Mouse (Mus musculus) heart, embryonic 14.5 days (tissue): ENCODE measurements around the gene Gm49333. TPM values are rescaled to one million over a fixed set of nuclear protein-coding genes. Genes with fewer than 3 reads are reported as not detected.

Experiments
- ATAC-seq: fragments of 200-750 bp; cut with Nextera tagmentation; 2 replicates; pipeline ENCODE4 v1.8.0; 2017; ENCODE audit warnings: low read depth, moderate TSS enrichment; ENCODE audit not compliant: insufficient number of reproducible peaks, insufficient read depth, low FRiP score
- H3K27ac ChIP-seq, 2 experiments: fragments of 200-500 bp in 1 of 2; fragments of 300-500 bp in 1 of 2; sonication (generic) in 1 of 2; replicated peaks in 1 of 2; 2 replicates each; pipeline ENCODE4 v1.5.1; 2012 to 2014; ENCODE audit warnings: low read depth in 2 of 2, low read length in 2 of 2, control low read depth in 1 of 2, mild to moderate bottlenecking in 1 of 2, mixed read lengths in 1 of 2; ENCODE audit not compliant: control insufficient read depth in 1 of 2, insufficient read depth in 1 of 2
- H3K27me3 ChIP-seq: fragments of 300-500 bp; sonication (generic); 2 replicates; pipeline ENCODE4 v1.6.1; 2014; ENCODE audit warnings: mild to moderate bottlenecking, low read length, control low read depth; ENCODE audit not compliant: control insufficient read depth, insufficient read depth
- H3K36me3 ChIP-seq: fragments of 300-500 bp; sonication (generic); 2 replicates; pipeline ENCODE4 v1.6.1; 2014; ENCODE audit warnings: mild to moderate bottlenecking, control low read depth, low read length, mixed read lengths; ENCODE audit not compliant: control insufficient read depth, insufficient read depth
- H3K4me1 ChIP-seq, 2 experiments: fragments of 200-500 bp in 1 of 2; fragments of 300-500 bp in 1 of 2; sonication (generic) in 1 of 2; 2 replicates each; pipeline ENCODE4 v1.6.1; 2012 to 2014; ENCODE audit warnings: low read length in 2 of 2, control low read depth in 1 of 2, mixed read lengths in 1 of 2; ENCODE audit not compliant: control insufficient read depth in 2 of 2, insufficient read depth in 2 of 2
- H3K4me2 ChIP-seq: fragments of 300-500 bp; sonication (generic); 2 replicates; pipeline ENCODE4 v1.6.1; 2014; ENCODE audit warnings: mild to moderate bottlenecking, low read length
- H3K4me3 ChIP-seq, 2 experiments: fragments of 200-500 bp in 1 of 2; fragments of 300-500 bp in 1 of 2; sonication (generic) in 1 of 2; 2 replicates each; pipeline ENCODE4 v1.5.1; 2012 to 2014; ENCODE audit warnings: low read length in 2 of 2, mild to moderate bottlenecking in 2 of 2, control low read depth in 1 of 2, low read depth in 1 of 2, moderate library complexity in 1 of 2; ENCODE audit not compliant: control insufficient read depth in 1 of 2, insufficient read depth in 1 of 2
- H3K9ac ChIP-seq: fragments of 300-500 bp; sonication (generic); 2 replicates; pipeline ENCODE4 v1.6.1; 2014; ENCODE audit warnings: mild to moderate bottlenecking, low read length
- H3K9me3 ChIP-seq: fragments of 300-500 bp; sonication (generic); 2 replicates; pipeline ENCODE4 v1.6.1; 2016; ENCODE audit warnings: low read length, control low read depth; ENCODE audit not compliant: control insufficient read depth
- WGBS: fragments of 180-500 bp; shearing (Covaris S2); extraction: QIAGEN DNeasy Blood & Tissue Kit; methylation state at CpG from one replicate; pipeline ENCODE4 v1.1.7; 2014; 5-methylcytosine and 5-hydroxymethylcytosine counted together
- polyA plus RNA-seq: library from polyadenylated mRNA; unstranded; fragments of >200 nt; fragmentation: Nextera tagmentation; extraction: Ambion mirVana; gene quantifications from 2 replicates; pipeline ENCODE4 v1.2.1, GENCODE M21; 2014

The Gm49333 gene
- polyA plus RNA-seq, 1 experiment from 2014 or later = 0.14 TPM

DNA sequence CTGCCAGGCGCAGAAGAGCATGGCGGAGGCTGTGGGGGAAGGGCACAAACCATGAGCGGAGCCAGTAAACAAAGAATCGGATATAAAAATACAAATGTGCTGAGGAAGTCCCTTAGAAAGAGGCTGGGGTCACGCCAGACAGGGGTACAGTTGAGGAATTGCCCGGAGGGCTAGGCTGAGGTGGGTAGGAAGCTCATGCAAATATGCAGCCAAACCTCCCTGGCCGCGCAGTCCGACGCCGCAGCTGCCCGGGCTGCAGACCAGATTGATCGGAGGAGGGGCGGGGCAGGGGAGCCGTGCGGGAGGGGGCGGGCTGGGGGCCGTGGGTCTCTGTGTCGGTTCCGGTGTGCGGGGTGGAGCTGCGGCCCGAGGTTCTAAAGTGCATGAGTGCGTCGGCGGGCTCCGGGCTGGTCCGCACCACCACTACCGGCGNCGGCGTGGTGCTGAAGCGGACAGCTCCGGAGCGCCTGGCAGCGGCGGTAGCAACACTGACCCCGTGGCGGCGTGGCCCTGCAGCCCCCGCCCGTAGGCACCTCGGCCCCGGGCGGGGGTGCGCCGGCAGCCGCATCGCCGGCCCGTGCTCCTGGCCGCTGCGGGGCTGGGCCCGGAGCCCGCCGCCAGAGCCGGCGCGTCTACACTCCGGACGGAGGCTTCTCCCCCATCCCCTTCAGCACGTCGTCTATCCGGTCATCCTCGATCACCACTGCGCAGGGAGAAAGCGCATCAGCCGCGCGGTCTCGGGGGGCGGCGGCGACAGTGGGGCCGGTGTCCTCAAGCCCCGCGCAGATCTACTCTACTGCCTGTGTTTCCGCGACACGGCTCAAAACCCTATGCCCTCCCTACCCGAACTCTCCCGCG, 8.4 kb downstream of the Gm49333 start:
- Histone ChIP-seq H3K4me3 (peak overlapping the region; percentile 62 to 68), H3K4me2 (peak overlapping the region; percentile 100), H3K9me3 (no peaks in the 10 kb centered on the region), H3K9ac (no peak overlapping the region), H3K27ac (no peak overlapping the region), H3K4me1 (peaks cover 5 to 31% of the 10 kb centered on the region in 2 experiments; a peak in 3 of 4 replicates), H3K27me3 (peaks cover 45% of the 10 kb centered on the region), H3K36me3 (no peaks in the 10 kb centered on the region)
- no peak for ATAC-seq
- WGBS = 2% methylated on average over 81 of the region's 83 CpGs

DNA sequence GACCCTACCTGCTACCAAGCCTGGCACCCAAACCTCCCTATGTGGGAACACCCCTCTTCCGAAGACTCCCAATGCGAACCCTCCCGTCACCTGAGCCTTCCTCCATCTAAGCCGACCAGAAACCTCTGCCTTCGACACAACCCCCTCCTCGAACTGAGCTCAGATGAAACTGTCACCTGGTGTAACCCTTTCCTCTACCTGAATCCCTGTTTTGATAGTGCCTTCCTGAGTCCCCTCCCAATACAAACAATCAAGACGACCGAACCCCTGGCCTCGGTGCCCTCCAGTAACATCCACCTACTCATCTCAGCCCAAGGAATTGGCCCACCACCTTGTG, 9.0 kb downstream of the Gm49333 start:
- Histone ChIP-seq H3K27ac (no peak overlapping the region), H3K4me2 (peak overlapping the region; percentile 100), H3K9me3 (no peaks in the 10 kb centered on the region), H3K27me3 (peaks cover 45% of the 10 kb centered on the region), H3K36me3 (no peaks in the 10 kb centered on the region), H3K4me1 (peaks cover 5 to 31% of the 10 kb centered on the region in 2 experiments; a peak in 3 of 4 replicates), H3K4me3 (peak overlapping the region; percentile 62 to 68), H3K9ac (no peak overlapping the region)
- ATAC-seq = no peak
- 0% methylated on average over 9 of the region's 9 CpGs for WGBS

DNA sequence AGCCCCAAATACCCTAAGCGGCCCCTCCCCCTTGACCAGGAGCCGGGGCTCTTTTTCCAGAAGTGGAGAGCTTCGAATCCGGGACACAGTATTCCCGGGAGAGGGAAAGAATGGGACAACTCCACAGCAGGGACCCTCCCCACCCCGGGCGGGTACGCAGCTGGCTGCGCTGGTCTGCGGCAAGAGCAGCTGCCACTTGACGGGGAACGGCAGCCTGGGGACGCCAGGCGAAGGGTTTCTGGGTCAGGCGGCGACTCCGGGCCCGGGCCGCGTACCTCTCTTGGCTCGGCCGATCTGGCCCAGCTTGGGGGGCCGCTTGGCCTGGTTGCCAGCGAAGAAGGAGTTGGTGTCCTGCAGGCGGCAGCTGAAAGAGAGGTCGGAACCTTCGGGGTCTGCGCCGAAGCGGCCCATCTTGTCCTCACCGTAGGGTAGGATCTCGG, 9.4 kb downstream of the Gm49333 start:
- Histone ChIP-seq H3K27me3 (peaks cover 45% of the 10 kb centered on the region), H3K4me3 (peak overlapping the region; percentile 62 to 68), H3K27ac (0 out of 4 replicates have a peak overlapping the region, but pooled peaks of 1 of the 2 experiments have one; percentile 37), H3K9me3 (no peaks in the 10 kb centered on the region), H3K4me2 (peak overlapping the region; percentile 100), H3K36me3 (no peaks in the 10 kb centered on the region), H3K9ac (peak overlapping the region; percentile 72), H3K4me1 (peaks cover 5 to 31% of the 10 kb centered on the region in 2 experiments; a peak in 3 of 4 replicates)
- peak; percentile 26; the same call in 1 of the 2 replicates for ATAC-seq
- WGBS = under 1% methylated on average over 32 of the region's 32 CpGs

- peak; percentile 42 for ATAC-seq
- Histone ChIP-seq H3K36me3 (no peaks in the 10 kb centered on the region), H3K27me3 (peaks cover 45% of the 10 kb centered on the region), H3K9ac (peak within 1 kb of the TSS; percentile 72), H3K9me3 (no peaks in the 10 kb centered on the region), H3K4me2 (peak within 1 kb of the TSS; percentile 100), H3K4me1 (peaks cover 5 to 31% of the 10 kb centered on the region in 2 experiments; a peak in 3 of 4 replicates), H3K27ac (0 out of 4 replicates have a peak within 1 kb of the TSS, but pooled peaks of 1 of the 2 experiments have one; percentile 37), H3K4me3 (peak within 1 kb of the TSS; percentile 62 to 68)
- WGBS = under 1% methylated on average over 65 of the region's 92 CpGs
Measured at GRCm38 (mm10) chr16:20621191-20621990, 10.0 kb downstream of the Gm49333 start, which contains the start of gene Camk2n2. Gene Camk2n2, minus strand, starts transcription at chr16:20621287.

- no peaks in the 10 kb centered on the region for H3K36me3 ChIP-seq
- H3K4me3 ChIP-seq = peak overlapping the region; percentile 62 to 68
- H3K27me3 ChIP-seq = peaks cover 45% of the 10 kb centered on the region
- no peak for ATAC-seq
- no peak overlapping the region for H3K27ac ChIP-seq
- WGBS = under 1% methylated on average over 36 of the region's 37 CpGs
- H3K4me1 ChIP-seq = peaks cover 5 to 31% of the 10 kb centered on the region in 2 experiments; a peak in 3 of 4 replicates
- no peaks in the 10 kb centered on the region for H3K9me3 ChIP-seq
- H3K4me2 ChIP-seq = peak overlapping the region; percentile 100
- H3K9ac ChIP-seq = peak overlapping the region; percentile 72
Measured at GRCm38 (mm10) chr16:20621991-20622685, 10.7 kb downstream of the Gm49333 start.

DNA sequence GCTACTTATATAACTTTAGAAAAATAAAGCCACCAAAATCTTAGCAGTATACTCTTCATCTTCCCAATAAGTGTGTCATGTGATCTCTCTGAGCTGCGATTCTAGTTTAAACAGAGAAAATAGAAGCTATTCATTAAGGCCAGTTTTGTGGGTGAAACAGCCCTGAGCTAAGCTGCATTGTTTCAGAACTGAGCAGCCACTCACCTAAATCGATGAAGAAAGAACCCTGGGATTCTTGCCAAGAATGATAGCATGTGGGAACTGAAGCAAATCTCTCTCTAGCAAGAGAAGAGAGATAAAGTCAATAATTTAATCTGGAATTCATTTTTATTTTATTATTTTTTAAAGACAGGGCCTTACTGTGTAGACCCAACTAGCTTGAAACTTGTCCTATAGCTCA, 11.8 kb downstream of the Gm49333 start:
- Histone ChIP-seq H3K36me3 (no peaks in the 10 kb centered on the region), H3K4me3 (no peak overlapping the region), H3K9me3 (no peaks in the 10 kb centered on the region), H3K4me2 (no peak overlapping the region), H3K27ac (no peak overlapping the region), H3K27me3 (peaks cover 46% of the 10 kb centered on the region), H3K4me1 (peaks cover 5 to 31% of the 10 kb centered on the region in 2 experiments; a peak in 3 of 4 replicates), H3K9ac (no peak overlapping the region)
- WGBS = 50% methylated on average over 2 of the region's 2 CpGs
- no peak for ATAC-seq

- Histone ChIP-seq H3K9ac (no peak overlapping the region), H3K27ac (no peak overlapping the region), H3K4me3 (no peak overlapping the region), H3K4me2 (no peak overlapping the region), H3K27me3 (peaks cover 26% of the 10 kb centered on the region), H3K36me3 (no peaks in the 10 kb centered on the region), H3K9me3 (no peaks in the 10 kb centered on the region), H3K4me1 (peaks cover 0 to 7% of the 10 kb centered on the region in 2 experiments; a peak in 2 of 4 replicates)
- WGBS = 48% methylated on average over 11 of the region's 11 CpGs
- ATAC-seq = no peak
Measured at GRCm38 (mm10) chr16:20628871-20629391, 17.5 kb downstream of the Gm49333 start.
